Mouse (Mus musculus) lung, postnatal 0 days (tissue): ENCODE results near the gene Cers6. TPM values are rescaled to one million over a fixed set of nuclear protein-coding genes. Genes with fewer than 3 reads are reported as not detected.

Experiments
- ATAC-seq: fragments of 200-750 bp; cut with Nextera tagmentation; 2 replicates; pipeline ENCODE4 v1.8.0; 2017; ENCODE audit warnings: moderate library complexity
- DNase-seq: peaks from one replicate; pipeline ENCODE4 v3.0.0-alpha.2; 2016; ENCODE audit warnings: low spot score
- H3K27ac ChIP-seq: fragments of 300-500 bp; sonication (generic); 2 replicates; pipeline ENCODE4 v1.5.1; 2014; ENCODE audit warnings: antibody characterized with exemption, mild to moderate bottlenecking, low read length, mixed read lengths
- H3K27me3 ChIP-seq: fragments of 300-500 bp; sonication (generic); replicated peaks from 2 replicates; pipeline ENCODE4 v1.6.1; 2014; ENCODE audit warnings: low read length, mixed read lengths; ENCODE audit not compliant: insufficient read depth
- H3K36me3 ChIP-seq: fragments of 300-500 bp; sonication (generic); 2 replicates; pipeline ENCODE4 v1.6.1; 2014; ENCODE audit warnings: low read length, mixed read lengths; ENCODE audit not compliant: insufficient read depth
- H3K4me1 ChIP-seq: fragments of 300-500 bp; sonication (generic); 2 replicates; pipeline ENCODE4 v1.6.1; 2014; ENCODE audit warnings: antibody characterized with exemption, low read depth, low read length, mixed read lengths; ENCODE audit not compliant: insufficient read depth
- H3K4me2 ChIP-seq: fragments of 300-500 bp; sonication (generic); replicated peaks from 2 replicates; pipeline ENCODE4 v1.6.1; 2014; ENCODE audit warnings: low read depth, mild to moderate bottlenecking, low read length, moderate library complexity, mixed read lengths
- H3K4me3 ChIP-seq: fragments of 300-500 bp; sonication (generic); 2 replicates; pipeline ENCODE4 v1.5.1; 2014; ENCODE audit warnings: low read depth, low read length
- H3K9ac ChIP-seq: fragments of 300-500 bp; sonication (generic); replicated peaks from 2 replicates; pipeline ENCODE4 v1.6.1; 2014; ENCODE audit warnings: low read depth, mild to moderate bottlenecking
- H3K9me3 ChIP-seq: fragments of 300-500 bp; sonication (generic); 2 replicates; pipeline ENCODE4 v1.6.1; 2016; ENCODE audit warnings: low read length, mixed read lengths
- CTCF ChIP-seq: IDR thresholded peaks from 2 replicates; pipeline ENCODE4 v1.5.1; 2016; ENCODE audit warnings: antibody characterized with exemption, mild to moderate bottlenecking
- EP300 ChIP-seq: IDR thresholded peaks from 2 replicates; pipeline ENCODE4 v1.6.1; 2016; ENCODE audit warnings: antibody characterized with exemption, mild to moderate bottlenecking, control low read depth
- WGBS: fragments of 180-500 bp; shearing (Covaris S2); extraction: QIAGEN DNeasy Blood & Tissue Kit; methylation state at CpG from one replicate; pipeline ENCODE4 v1.1.7; 2014; 5-methylcytosine and 5-hydroxymethylcytosine counted together
- polyA plus RNA-seq: library from polyadenylated mRNA; unstranded; fragments of >200 nt; fragmentation: Nextera tagmentation; extraction: Ambion mirVana; gene quantifications from 2 replicates; pipeline ENCODE4 v1.2.1, GENCODE M21; 2015

Cers6 gene
- polyA plus RNA-seq, 1 experiment from 2014 or later, result 9.6 TPM

DNA sequence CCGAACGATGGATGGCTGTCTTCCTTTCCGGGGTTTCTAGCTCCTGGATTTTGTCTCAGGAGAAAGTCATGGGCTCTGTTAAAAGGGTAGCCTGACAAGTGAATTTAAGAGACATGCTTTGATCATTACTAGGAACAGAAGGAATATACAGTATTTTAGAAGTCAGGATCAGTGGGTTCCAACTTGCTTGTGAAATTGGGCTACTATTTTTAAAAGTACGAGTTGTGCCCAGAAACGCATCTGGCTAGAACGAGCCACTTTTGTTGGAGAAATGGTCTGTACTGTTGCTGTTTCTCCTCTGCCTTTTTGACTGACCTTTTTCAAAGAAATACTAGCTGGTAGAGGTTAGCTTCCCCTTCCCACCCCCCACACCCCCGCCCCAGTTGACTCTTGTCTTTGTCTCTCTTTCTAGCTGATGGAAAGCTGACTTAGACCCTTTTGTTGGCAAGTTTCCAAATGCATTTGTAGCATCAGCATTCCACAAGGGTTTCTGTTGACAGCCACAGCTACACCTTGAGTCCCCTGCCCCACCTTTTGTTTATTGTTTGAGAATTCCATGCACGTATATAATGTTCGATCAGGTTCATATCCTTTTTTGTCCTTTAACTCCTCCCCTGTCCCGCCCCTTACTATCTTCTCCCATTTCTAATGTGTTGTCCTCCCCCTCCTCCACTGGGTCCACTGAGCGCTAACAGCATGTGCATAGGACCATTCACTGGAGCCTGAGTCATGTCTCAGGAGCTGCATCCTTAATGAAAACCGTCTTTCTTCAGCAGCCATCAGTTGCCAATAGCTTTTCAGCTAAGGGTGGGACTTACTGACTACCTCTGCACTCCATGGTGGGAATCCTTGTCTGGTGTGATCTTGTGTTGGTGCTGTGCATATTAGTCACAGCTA lies 50.6 kb downstream of the Cers6 start:
- Histone ChIP-seq H3K9me3 (no peaks in the 10 kb centered on the region), H3K4me1 (0 out of 2 replicates have a peak, but pooled peaks cover 3% of the 10 kb centered on the region), H3K9ac (no peak overlapping the region), H3K4me2 (no peak overlapping the region), H3K4me3 (no peak overlapping the region), H3K36me3 (no peaks in the 10 kb centered on the region), H3K27me3 (no peaks in the 10 kb centered on the region), H3K27ac (no peak overlapping the region)
- DNase-seq (no peak), ATAC-seq (no peak)
- TF ChIP-seq CTCF (no peak), EP300 (no peak)
- 82% methylated on average over 12 of the region's 12 CpGs for WGBS

DNA sequence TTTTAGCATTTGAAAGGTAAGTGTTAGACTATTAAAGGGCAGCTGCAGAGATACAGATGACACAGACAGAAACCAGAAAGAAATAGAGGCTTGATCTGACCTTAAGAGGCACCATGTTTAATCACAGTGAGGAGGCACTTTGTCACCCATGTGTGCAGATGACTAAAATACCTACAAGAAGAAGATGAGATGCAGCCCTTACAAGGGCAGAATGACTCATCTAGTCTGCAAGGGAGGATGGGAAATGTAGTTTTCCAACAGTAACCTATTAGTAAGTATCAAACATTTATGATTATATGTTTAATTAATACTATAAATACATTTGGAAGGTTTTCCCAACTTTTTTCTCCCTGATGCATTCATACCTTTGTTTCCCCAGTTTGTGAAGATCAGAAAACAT lies 54.5 kb downstream of the Cers6 start:
- ATAC-seq (no peak), DNase-seq (no peak)
- TF ChIP-seq EP300 (no peak), CTCF (no peak)
- Histone ChIP-seq H3K36me3 (no peaks in the 10 kb centered on the region), H3K4me1 (no peaks in the 10 kb centered on the region), H3K9me3 (no peaks in the 10 kb centered on the region), H3K4me2 (no peak overlapping the region), H3K4me3 (no peak overlapping the region), H3K27me3 (no peaks in the 10 kb centered on the region), H3K27ac (no peak overlapping the region), H3K9ac (no peak overlapping the region)

DNA sequence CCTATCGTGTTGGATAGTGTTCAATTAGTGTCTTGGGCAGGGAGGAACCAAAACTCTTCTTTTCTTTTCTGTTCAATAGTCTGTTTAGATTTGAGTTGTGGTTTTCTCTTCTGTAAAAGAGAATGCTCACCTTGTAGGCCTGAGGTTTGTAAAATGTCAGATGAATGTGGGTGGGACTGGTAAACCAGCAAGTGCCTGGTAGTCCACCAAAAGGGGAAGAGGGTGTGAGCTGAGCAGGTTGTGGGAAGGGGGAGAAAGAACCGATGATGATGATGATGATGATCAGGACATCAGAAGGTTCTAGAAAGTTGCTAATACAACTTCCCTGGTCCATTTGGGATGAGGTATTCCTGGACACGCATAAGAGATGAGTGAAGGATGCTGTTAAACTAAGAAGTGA lies 55.1 kb downstream of the Cers6 start:
- Histone ChIP-seq H3K9ac (no peak overlapping the region), H3K36me3 (no peaks in the 10 kb centered on the region), H3K27ac (no peak overlapping the region), H3K4me3 (no peak overlapping the region), H3K4me1 (no peaks in the 10 kb centered on the region), H3K9me3 (no peaks in the 10 kb centered on the region), H3K27me3 (no peaks in the 10 kb centered on the region), H3K4me2 (no peak overlapping the region)
- no peak for ATAC-seq
- no peak for DNase-seq
- no peak for TF ChIP-seq CTCF
- TF ChIP-seq EP300, result no peak
- 85% methylated on average over 3 of the region's 3 CpGs for WGBS

DNA sequence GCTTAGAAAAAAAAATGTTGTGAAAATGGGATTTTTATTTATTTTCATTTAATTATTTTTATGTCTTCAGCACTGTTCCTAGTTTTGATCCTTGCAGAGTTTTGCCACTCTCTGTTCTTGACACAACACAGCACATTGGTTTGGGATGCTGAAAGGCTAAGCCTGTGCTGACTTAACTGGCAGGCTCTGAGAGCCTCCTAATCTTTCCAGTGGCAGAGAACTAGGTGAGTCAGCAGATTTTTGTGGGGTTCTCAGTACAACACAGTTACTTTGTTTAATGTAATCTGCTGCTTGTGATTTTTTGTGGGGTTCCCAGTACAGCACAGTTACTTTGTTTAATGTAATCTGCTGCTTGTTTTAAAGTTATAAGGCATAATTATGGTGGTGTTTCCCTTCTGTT lies 55.8 kb downstream of the Cers6 start:
- Histone ChIP-seq H3K9me3 (no peaks in the 10 kb centered on the region), H3K9ac (no peak overlapping the region), H3K4me1 (no peaks in the 10 kb centered on the region), H3K4me2 (no peak overlapping the region), H3K27me3 (no peaks in the 10 kb centered on the region), H3K4me3 (no peak overlapping the region), H3K27ac (no peak overlapping the region), H3K36me3 (no peaks in the 10 kb centered on the region)
- no peak for DNase-seq
- TF ChIP-seq EP300, result no peak
- no peak for TF ChIP-seq CTCF
- ATAC-seq, result no peak

DNA sequence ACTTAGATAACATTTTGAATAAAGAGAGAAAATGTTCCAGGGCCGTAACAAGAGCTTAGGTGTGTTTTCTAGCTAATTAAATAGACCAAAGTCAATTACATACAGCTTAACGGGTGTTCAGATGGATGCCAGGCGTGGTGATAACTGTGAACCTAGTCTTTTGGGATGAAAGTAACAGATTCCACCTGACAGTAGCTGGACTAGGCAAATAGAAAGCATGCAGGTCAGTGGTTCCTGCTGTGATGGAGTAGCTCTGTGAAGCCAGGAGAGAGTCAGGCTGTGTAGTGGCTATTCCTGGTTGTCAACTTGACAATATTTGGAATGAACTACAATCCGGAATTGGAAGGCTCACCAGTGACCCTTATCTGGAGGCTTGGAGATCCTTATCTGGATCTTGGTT lies 56.3 kb downstream of the Cers6 start:
- H3K36me3 ChIP-seq, result no peaks in the 10 kb centered on the region
- H3K4me3 ChIP-seq, result no peak overlapping the region
- H3K27ac ChIP-seq, result no peak overlapping the region
- no peak overlapping the region for H3K9ac ChIP-seq
- ATAC-seq (no peak), DNase-seq (no peak)
- no peak overlapping the region for H3K4me2 ChIP-seq
- no peaks in the 10 kb centered on the region for H3K9me3 ChIP-seq
- H3K4me1 ChIP-seq, result no peaks in the 10 kb centered on the region
- no peaks in the 10 kb centered on the region for H3K27me3 ChIP-seq
- TF ChIP-seq CTCF (no peak), EP300 (no peak)
- WGBS, result 89% methylated on average over 4 of the region's 4 CpGs

DNA sequence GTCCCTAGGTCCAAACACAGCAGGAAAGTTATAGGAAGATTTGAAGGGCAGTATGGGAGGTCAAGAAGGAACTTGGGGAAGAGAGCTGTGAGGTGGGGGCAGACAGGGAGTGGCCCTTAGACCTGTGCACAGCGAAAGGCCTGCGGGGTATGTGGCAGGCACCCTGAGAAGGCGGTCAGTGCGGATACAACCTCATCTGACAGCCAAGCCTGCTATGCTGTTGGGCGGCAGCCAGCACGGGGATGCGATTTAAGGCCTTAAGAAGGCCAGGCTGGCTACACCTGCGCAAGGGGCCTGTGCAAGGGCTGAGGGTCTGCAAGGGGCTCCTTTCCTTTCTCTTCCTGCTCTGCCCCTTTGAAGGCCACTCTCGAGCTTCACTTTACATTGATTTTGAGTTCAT lies 63.1 kb downstream of the Cers6 start:
- DNase-seq (no peak), ATAC-seq (no peak)
- Histone ChIP-seq H3K27ac (no peak overlapping the region), H3K9me3 (no peaks in the 10 kb centered on the region), H3K9ac (no peak overlapping the region), H3K36me3 (no peaks in the 10 kb centered on the region), H3K4me1 (no peaks in the 10 kb centered on the region), H3K4me3 (no peak overlapping the region), H3K27me3 (no peaks in the 10 kb centered on the region), H3K4me2 (no peak overlapping the region)
- no peak for TF ChIP-seq CTCF
- no peak for TF ChIP-seq EP300
- WGBS, result 80% methylated on average over 9 of the region's 9 CpGs

DNA sequence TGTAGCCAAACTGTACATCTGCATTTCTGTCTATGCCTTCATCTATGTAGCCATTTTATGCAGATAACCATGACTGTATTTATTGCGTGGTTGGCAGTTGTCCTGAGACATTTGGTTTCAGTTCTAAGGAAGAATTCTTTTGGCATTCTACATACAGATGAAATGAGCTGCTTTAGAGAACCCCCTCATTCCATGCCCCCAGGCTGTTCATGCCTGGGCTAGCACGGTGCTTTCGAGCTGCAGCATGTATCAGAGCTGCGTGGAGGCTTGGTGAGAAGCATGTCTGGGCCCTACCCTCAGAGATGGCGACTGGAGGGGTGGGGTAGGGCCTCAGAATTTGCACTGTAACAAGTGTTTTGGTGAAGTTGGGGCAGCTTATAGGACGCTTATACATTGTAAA lies 64.3 kb downstream of the Cers6 start:
- no peak overlapping the region for H3K9ac ChIP-seq
- no peaks in the 10 kb centered on the region for H3K4me1 ChIP-seq
- DNase-seq (no peak), ATAC-seq (no peak)
- H3K27me3 ChIP-seq, result no peaks in the 10 kb centered on the region
- no peak overlapping the region for H3K27ac ChIP-seq
- WGBS, result 86% methylated on average over 6 of the region's 6 CpGs
- no peaks in the 10 kb centered on the region for H3K9me3 ChIP-seq
- no peak for TF ChIP-seq CTCF
- no peak for TF ChIP-seq EP300
- no peak overlapping the region for H3K4me3 ChIP-seq
- no peak overlapping the region for H3K4me2 ChIP-seq
- no peaks in the 10 kb centered on the region for H3K36me3 ChIP-seq
